Mouse (Mus musculus): ENCODE measurements around the gene Abcg5. TPM values are rescaled to one million over a fixed set of nuclear protein-coding genes. Genes with fewer than 3 reads are reported as not detected.

The Abcg5 gene
- polyA plus RNA-seq, 1 experiment, result 0.37 TPM

DNA sequence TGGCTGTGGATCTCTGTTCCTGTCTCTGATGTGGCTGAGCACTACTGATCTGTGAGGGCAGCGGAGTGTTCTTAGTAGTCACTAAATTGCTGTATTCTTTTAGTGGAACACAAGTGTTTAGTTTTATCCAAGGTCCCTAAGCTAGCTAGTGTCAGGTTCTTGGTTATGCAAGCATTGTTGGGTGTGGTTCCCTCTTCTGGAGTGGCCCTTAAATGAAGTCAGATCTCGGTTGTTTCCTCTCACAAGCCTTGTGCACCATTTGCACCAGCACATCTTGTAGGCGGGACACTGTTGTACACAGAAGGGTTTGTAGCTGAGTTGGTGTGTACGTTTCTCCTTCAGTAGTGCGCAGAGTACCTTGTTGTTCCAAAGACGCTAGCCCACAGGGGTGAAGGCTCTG lies 44.8 kb downstream of the Abcg5 start:
- no peak for TF ChIP-seq GATA1 (IDR thresholded peaks at IDR 0.05; ENCODE audit: borderline replicate concordance, low read length)
- TF ChIP-seq FLI1 (IDR thresholded peaks at IDR 0.05; ENCODE audit: low read length), result no peak
- H3K36me3 ChIP-seq (replicated peaks; ENCODE audit: low read length), result no peaks in the 10 kb centered on the region
- peaks cover 3% of the 10 kb centered on the region for H3K27me3 ChIP-seq (replicated peaks)
- H3K9me3 ChIP-seq, result no peaks in the 10 kb centered on the region
- H3K4me1 ChIP-seq, result peaks cover 3% of the 10 kb centered on the region
- H3K4me3 ChIP-seq (replicated peaks), result no peak overlapping the region

DNA sequence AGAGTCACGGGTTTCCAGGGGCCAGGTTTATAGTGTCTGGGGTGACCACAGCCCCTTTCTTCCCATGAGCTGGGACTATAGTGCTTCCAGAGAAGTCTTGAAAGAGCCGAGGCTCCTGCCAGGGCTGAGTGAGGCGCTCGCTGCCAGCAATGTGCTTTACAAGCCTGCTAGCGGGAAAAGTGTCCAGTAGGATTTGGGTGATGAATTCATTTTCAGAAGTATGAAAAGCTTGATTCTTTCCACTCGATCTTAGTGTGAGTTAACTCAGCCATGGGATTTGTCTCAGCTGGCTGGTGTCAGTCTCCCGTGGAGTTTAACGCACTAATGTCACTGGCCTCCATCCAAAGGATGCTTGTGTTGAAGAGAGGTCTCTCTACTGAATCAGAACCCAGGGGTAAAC lies 46.5 kb downstream of the Abcg5 start:
- H3K36me3 ChIP-seq (replicated peaks; ENCODE audit: low read length), result no peaks in the 10 kb centered on the region
- H3K4me1 ChIP-seq, result peaks cover 3% of the 10 kb centered on the region
- no peak for TF ChIP-seq GATA1 (IDR thresholded peaks at IDR 0.05; ENCODE audit: borderline replicate concordance, low read length)
- no peak for TF ChIP-seq FLI1 (IDR thresholded peaks at IDR 0.05; ENCODE audit: low read length)
- H3K4me3 ChIP-seq (replicated peaks), result no peak overlapping the region
- peaks cover 3% of the 10 kb centered on the region for H3K27me3 ChIP-seq (replicated peaks)
- no peaks in the 10 kb centered on the region for H3K9me3 ChIP-seq

GRCm38 (mm10) chr17:84633443-84633842 lies 49.4 kb downstream of the Abcg5 start:
- Histone ChIP-seq H3K4me1 (peaks cover 3% of the 10 kb centered on the region), H3K36me3 (replicated peaks; ENCODE audit: low read length) (no peaks in the 10 kb centered on the region), H3K4me3 (replicated peaks) (peak overlapping the region; percentile 48), H3K9me3 (no peaks in the 10 kb centered on the region), H3K27me3 (replicated peaks) (peaks cover 5% of the 10 kb centered on the region)
- TF ChIP-seq GATA1 (IDR thresholded peaks at IDR 0.05; ENCODE audit: borderline replicate concordance, low read length) (no peak), FLI1 (IDR thresholded peaks at IDR 0.05; ENCODE audit: low read length) (no peak)

DNA sequence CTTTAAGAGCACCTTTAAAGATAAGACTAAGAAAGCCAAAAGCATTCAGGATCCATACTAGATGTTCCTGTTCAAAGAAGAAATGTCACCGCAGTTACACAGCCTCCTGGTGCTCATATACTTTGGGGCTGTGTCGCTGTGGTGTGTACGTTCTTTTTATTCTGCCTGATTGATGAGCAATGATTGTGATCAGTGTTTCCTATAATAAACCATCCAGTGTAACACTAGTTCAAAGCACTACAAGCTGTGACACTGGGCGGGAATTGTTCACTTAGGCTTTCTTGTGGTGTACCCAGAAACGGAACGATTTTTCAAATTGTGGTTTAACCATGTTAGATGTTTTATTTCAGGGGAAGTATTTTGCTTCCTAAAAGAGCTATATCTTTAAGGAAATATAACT lies 51.0 kb downstream of the Abcg5 start:
- no peak overlapping the region for H3K4me3 ChIP-seq (replicated peaks)
- TF ChIP-seq FLI1 (IDR thresholded peaks at IDR 0.05; ENCODE audit: low read length), result no peak
- no peak for TF ChIP-seq GATA1 (IDR thresholded peaks at IDR 0.05; ENCODE audit: borderline replicate concordance, low read length)
- H3K9me3 ChIP-seq, result no peaks in the 10 kb centered on the region
- H3K4me1 ChIP-seq, result peaks cover 5% of the 10 kb centered on the region
- peaks cover 2% of the 10 kb centered on the region for H3K27me3 ChIP-seq (replicated peaks)
- no peaks in the 10 kb centered on the region for H3K36me3 ChIP-seq (replicated peaks; ENCODE audit: low read length)

DNA sequence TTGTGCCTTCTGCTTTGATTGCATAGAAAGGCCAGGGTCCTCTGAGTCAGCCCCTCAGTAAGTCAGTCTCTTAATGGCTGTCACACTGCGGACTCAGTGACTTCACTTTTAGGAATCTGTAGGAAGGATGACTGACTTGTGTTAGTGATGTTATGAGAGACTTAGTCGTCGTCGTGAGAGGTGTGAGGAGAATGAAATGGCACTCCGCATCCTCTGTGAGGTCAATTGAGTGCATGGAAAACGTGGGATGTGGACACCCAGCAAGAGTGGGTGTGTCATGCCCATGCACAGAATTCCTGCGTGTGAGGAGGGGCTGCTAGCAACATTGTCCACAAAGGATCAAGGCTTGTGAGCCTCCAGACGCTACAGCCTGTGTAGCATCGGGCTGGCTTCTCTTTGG lies 54.2 kb downstream of the Abcg5 start:
- Histone ChIP-seq H3K36me3 (replicated peaks; ENCODE audit: low read length) (no peaks in the 10 kb centered on the region), H3K9me3 (peaks cover 3% of the 10 kb centered on the region), H3K4me1 (peaks cover 13% of the 10 kb centered on the region), H3K4me3 (replicated peaks) (no peak overlapping the region), H3K27me3 (replicated peaks) (peaks cover 4% of the 10 kb centered on the region)
- no peak for TF ChIP-seq FLI1 (IDR thresholded peaks at IDR 0.05; ENCODE audit: low read length)
- TF ChIP-seq GATA1 (IDR thresholded peaks at IDR 0.05; ENCODE audit: borderline replicate concordance, low read length), result no peak

DNA sequence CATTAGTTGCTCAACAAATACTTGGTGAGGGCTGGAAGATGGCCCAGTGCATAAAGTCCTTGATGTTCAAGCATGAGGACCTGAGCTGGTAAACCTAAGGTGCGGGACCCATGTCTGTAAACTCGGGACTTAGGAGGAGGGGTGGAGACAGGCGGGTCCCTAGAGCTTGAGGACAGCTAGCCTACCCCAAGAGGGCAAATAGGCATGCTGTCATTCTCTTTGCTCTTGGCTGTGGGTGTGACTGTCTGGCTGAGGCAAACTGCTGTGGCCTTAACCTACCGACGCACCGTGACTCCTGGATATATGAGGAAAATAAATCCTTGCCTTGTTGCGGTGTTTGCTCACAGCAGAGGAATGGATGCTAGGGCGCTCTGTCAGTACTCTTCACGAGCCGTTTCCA lies 55.1 kb downstream of the Abcg5 start:
- Histone ChIP-seq H3K36me3 (replicated peaks; ENCODE audit: low read length) (no peaks in the 10 kb centered on the region), H3K9me3 (peaks cover 7% of the 10 kb centered on the region), H3K4me3 (replicated peaks) (no peak overlapping the region), H3K27me3 (replicated peaks) (peaks cover 4% of the 10 kb centered on the region), H3K4me1 (peaks cover 9% of the 10 kb centered on the region)
- TF ChIP-seq GATA1 (IDR thresholded peaks at IDR 0.05; ENCODE audit: borderline replicate concordance, low read length), result no peak
- no peak for TF ChIP-seq FLI1 (IDR thresholded peaks at IDR 0.05; ENCODE audit: low read length)

DNA sequence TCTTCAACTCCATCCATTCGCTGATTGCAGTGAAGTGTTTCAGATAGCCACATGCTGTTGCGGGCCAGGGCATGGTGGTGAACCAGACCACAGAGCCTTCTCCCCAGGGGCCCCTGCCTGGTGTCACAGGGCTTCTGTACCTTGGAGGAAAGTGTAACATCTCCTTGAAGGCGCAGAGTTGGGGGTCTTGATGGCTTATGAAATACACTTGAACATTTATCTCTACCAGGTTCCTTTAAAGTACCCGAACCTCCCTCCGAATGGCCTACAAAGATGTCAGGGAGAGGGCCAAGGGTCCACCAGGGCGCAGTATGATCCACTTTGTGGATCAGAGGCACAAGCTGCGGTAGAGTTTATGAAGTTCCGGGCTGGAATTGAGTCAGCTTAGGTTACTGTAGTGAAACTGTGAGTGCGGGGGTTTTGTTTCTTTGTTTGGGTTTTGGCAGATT lies 55.9 kb downstream of the Abcg5 start:
- Histone ChIP-seq H3K27me3 (replicated peaks) (peaks cover 4% of the 10 kb centered on the region), H3K4me3 (replicated peaks) (peak overlapping the region; percentile 26), H3K4me1 (peaks cover 9% of the 10 kb centered on the region), H3K36me3 (replicated peaks; ENCODE audit: low read length) (no peaks in the 10 kb centered on the region), H3K9me3 (peaks cover 7% of the 10 kb centered on the region)
- TF ChIP-seq FLI1 (IDR thresholded peaks at IDR 0.05; ENCODE audit: low read length) (no peak), GATA1 (IDR thresholded peaks at IDR 0.05; ENCODE audit: borderline replicate concordance, low read length) (no peak)

GRCm38 (mm10) chr17:84626276-84626856 lies 56.4 kb downstream of the Abcg5 start, which contains the start of gene Dync2li1:
Dync2li1 (plus strand) TSS chr17:84626496.
- H3K27me3 ChIP-seq (replicated peaks), result peaks cover 4% of the 10 kb centered on the region
- H3K4me3 ChIP-seq (replicated peaks), result peak within 1 kb of the TSS; percentile 88
- H3K36me3 ChIP-seq (replicated peaks; ENCODE audit: low read length), result no peaks in the 10 kb centered on the region
- TF ChIP-seq GATA1 (IDR thresholded peaks at IDR 0.05; ENCODE audit: borderline replicate concordance, low read length) (no peak), FLI1 (IDR thresholded peaks at IDR 0.05; ENCODE audit: low read length) (no peak)
- peaks cover 7% of the 10 kb centered on the region for H3K9me3 ChIP-seq
- H3K4me1 ChIP-seq, result peaks cover 9% of the 10 kb centered on the region

- TF ChIP-seq GATA1 (IDR thresholded peaks at IDR 0.05; ENCODE audit: borderline replicate concordance, low read length) (no peak), FLI1 (IDR thresholded peaks at IDR 0.05; ENCODE audit: low read length) (no peak)
These were observed 59.9 kb downstream of the Abcg5 start for GRCm38 (mm10) chr17:84622873-84623272.

DNA sequence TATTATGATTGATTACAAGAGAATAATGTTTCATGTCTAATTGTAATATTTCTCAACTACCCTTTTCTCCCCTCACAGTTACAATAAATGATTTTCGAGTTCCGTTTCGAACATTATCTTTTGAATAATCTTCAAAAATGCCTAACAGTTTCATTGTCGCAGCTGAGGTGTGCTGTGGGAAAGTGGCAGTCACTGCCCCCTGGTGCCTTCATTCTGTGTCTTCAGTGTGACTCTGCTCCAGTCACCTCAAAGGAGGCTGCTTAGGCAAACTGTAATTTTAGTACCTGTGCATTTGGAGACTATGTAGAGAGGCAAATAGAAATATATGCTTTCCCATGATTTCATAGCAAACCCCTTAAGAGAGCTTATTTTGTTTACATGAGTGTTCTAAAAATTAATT lies 60.8 kb downstream of the Abcg5 start:
- Histone ChIP-seq H3K4me3 (replicated peaks) (no peak overlapping the region), H3K9me3 (peaks cover 7% of the 10 kb centered on the region), H3K4me1 (peaks cover 9% of the 10 kb centered on the region), H3K27me3 (replicated peaks) (peaks cover 2% of the 10 kb centered on the region), H3K36me3 (replicated peaks; ENCODE audit: low read length) (no peaks in the 10 kb centered on the region)
- no peak for TF ChIP-seq GATA1 (IDR thresholded peaks at IDR 0.05; ENCODE audit: borderline replicate concordance, low read length)
- TF ChIP-seq FLI1 (IDR thresholded peaks at IDR 0.05; ENCODE audit: low read length), result no peak

More at GRCm38 (mm10) chr17:84622873-84623272, 59.9 kb downstream of the Abcg5 start:
- Histone ChIP-seq H3K4me3 (replicated peaks) (no peak overlapping the region), H3K27me3 (replicated peaks) (peaks cover 2% of the 10 kb centered on the region), H3K9me3 (peaks cover 7% of the 10 kb centered on the region), H3K36me3 (replicated peaks; ENCODE audit: low read length) (no peaks in the 10 kb centered on the region), H3K4me1 (peaks cover 9% of the 10 kb centered on the region)
